Mouse (Mus musculus): Measurements from ENCODE around the gene Ddah1. TPM values are rescaled to one million over a fixed set of nuclear protein-coding genes. Genes with fewer than 3 reads are reported as not detected.
A peak's percentile ranks its signal among the peaks of the same experiment; 100 is the strongest.

Ddah1 gene
- polyA plus RNA-seq, 1 experiment from 2014 or later: 71.2 TPM

DNA sequence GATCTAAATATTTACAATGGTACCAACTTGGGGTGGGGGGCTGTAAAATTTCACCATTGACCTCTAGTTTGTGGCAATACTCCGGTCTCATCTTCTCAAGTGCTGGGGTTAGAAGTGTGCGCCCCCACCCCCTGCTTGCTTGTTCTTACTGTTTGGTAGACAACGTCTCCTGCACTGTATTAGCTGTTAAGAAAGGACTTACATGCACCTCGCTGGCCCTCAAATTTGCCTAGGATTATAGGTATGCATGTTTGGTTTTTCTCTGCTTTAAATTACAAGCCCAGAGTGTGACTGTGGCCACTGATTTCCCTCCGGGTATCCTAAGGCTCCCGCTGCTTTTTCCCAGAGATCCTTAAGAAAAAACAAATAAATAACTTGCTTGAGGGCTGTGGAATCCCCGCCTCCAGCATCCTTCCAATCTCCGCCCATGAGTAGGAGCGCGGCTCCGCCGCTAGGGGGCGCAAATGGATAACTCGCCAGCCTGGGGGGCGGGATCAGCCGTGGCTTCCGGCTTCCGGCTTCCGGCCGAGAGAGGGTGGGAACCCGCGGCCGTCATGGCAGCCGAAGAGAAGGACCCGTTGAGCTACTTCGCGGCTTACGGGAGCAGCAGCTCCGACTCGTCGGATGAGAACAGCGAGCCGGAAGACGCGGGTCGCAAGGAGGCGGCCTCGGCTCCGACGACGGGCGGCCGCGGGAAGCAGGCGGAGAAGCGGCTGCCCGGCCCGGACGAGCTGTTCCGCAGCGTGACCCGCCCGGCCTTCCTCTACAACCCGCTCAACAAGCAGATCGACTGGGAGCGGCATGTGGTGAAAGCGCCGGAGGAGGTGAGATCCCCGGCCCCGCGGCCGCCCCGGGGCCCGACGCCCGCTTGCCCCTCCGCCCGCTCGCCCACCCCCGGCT, 179.3 kb downstream of the Ddah1 start, which contains the start of gene 2410004B18Rik:
Gene 2410004B18Rik, plus strand, starts transcription at position 510 of the 900 bp plus-strand sequence.
- 2% methylated on average over 49 of the region's 70 CpGs for WGBS
- Histone ChIP-seq H3K4me3 (ENCODE audit: low read depth, low read length) (peak within 1 kb of the TSS; percentile 97), H3K9me3 (ENCODE audit: control insufficient read depth, low read length) (no peaks in the 10 kb centered on the region), H3K4me1 (replicated peaks; ENCODE audit: control insufficient read depth, insufficient read depth, low read length) (peaks cover 8% of the 10 kb centered on the region), H3K27ac (ENCODE audit: low read depth, low read length) (no peak within 1 kb of the TSS), H3K36me3 (ENCODE audit: control insufficient read depth, insufficient read depth, low read length) (no peaks in the 10 kb centered on the region; the same call in 1 of the 2 replicates), H3K4me2 (ENCODE audit: low read depth, low read length, severe bottlenecking) (peak within 1 kb of the TSS; percentile 61), H3K9ac (ENCODE audit: low read length) (peak within 1 kb of the TSS; percentile 69), H3K27me3 (ENCODE audit: control insufficient read depth, insufficient read depth, low read length) (no peaks in the 10 kb centered on the region)
- peak; percentile 99 for DNase-seq (ENCODE audit: low spot score)
- ATAC-seq (replicated peaks; ENCODE audit: low FRiP score): peak; percentile 94

DNA sequence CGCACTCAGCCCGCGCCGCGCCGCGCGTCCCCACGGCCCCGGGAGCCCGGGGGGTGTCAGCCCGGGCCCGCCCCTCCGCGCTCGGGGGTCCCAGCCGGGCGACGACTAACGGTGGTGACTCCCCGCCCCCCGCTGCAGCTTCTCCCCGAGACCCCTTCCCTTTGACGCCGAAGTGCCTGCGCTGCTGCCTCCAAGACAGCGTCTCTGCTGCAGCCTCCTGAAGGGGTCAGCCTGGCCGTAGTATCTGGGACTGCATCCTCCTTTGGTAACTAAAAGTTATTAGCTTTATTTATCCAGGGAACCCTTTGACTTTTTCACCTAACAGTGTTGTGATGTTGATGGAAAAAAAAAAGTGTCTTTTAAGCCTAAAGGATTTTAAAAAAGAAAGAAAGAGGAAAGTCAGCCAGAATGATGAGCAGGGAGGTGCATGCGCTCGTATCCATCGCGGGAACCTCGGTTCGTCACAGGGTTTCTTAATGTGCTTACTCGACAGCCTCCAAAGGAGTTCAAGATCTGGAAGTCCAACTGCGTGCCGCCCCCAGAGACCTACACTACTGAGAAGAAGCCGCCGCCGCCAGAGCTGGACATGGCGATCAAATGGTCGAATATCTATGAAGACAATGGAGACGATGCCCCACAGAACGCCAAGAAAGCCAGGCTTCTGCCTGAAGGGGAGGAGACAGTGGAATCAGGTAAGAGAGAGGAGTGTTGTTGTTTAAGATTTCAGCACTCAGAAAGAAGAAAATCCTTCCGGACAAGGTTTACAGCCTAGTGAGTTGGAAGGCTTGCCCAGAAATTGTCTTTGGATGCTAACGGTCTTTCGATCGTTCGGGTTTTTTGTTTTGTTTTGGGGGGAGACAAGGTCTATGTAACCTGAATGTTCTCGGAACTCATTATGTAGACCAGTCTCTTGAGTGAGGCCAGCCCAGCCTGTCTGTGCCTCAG, 180.2 kb downstream of the Ddah1 start:
- Histone ChIP-seq H3K4me3 (ENCODE audit: low read depth, low read length) (peak overlapping the region; percentile 97), H3K27ac (ENCODE audit: low read depth, low read length) (no peak overlapping the region), H3K9ac (ENCODE audit: low read length) (peak overlapping the region; percentile 69), H3K27me3 (ENCODE audit: control insufficient read depth, insufficient read depth, low read length) (no peaks in the 10 kb centered on the region), H3K4me1 (replicated peaks; ENCODE audit: control insufficient read depth, insufficient read depth, low read length) (peaks cover 8% of the 10 kb centered on the region), H3K9me3 (ENCODE audit: control insufficient read depth, low read length) (no peaks in the 10 kb centered on the region), H3K4me2 (ENCODE audit: low read depth, low read length, severe bottlenecking) (peak overlapping the region; percentile 61), H3K36me3 (ENCODE audit: control insufficient read depth, insufficient read depth, low read length) (no peaks in the 10 kb centered on the region; the same call in 1 of the 2 replicates)
- WGBS: 23% methylated on average over 47 of the region's 50 CpGs
- ATAC-seq (replicated peaks; ENCODE audit: low FRiP score): no peak; the same call in none of the 2 replicates
- DNase-seq (ENCODE audit: low spot score): no peak

DNA sequence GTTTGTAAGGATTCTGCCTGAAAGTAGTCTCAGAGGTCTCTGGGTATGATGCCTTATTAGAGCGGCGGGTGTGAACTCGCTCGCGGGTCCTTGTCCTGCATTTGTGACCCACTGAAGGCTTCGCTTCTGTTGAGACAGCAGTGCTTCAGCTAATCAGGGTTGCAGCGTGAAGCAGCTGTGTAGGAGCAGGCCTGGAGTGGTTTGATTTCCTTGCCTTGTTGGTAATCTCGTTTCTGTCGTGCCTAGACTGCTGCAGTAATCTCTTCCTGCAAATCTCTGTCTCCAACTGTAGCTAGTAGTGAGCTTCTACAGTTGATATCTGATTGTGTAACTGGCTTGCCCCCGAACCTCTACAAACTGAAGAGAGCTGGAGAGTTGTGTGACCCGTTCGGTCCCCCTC, 180.9 kb downstream of the Ddah1 start:
- Histone ChIP-seq H3K9me3 (ENCODE audit: control insufficient read depth, low read length) (no peaks in the 10 kb centered on the region), H3K36me3 (ENCODE audit: control insufficient read depth, insufficient read depth, low read length) (no peaks in the 10 kb centered on the region; the same call in 1 of the 2 replicates)
- no peak for DNase-seq (ENCODE audit: low spot score)

DNA sequence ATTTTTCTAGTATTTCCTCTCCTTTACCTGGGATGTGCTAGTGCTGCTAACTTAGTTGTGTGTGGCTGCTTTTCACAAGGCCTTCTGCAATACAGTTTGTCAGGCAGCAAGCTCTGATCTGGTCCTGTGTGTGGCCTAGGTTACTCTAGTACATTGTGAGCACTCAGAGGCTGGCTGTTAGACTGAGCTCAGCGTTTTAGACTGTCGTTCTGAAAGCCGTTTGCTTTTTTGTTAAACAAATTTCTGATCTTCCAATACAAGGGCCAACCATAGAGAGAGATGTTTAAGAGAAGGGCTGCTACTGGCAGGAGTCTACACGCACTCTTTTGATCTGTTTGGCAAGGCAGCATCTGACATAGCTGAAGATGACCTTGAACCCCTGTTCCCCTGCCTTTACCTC, 181.5 kb downstream of the Ddah1 start:
- Histone ChIP-seq H3K27ac (ENCODE audit: low read depth, low read length) (no peak overlapping the region), H3K36me3 (ENCODE audit: control insufficient read depth, insufficient read depth, low read length) (no peaks in the 10 kb centered on the region; the same call in 1 of the 2 replicates), H3K4me3 (ENCODE audit: low read depth, low read length) (no peak overlapping the region), H3K27me3 (ENCODE audit: control insufficient read depth, insufficient read depth, low read length) (no peaks in the 10 kb centered on the region), H3K9ac (ENCODE audit: low read length) (no peak overlapping the region), H3K9me3 (ENCODE audit: control insufficient read depth, low read length) (no peaks in the 10 kb centered on the region), H3K4me2 (ENCODE audit: low read depth, low read length, severe bottlenecking) (no peak overlapping the region), H3K4me1 (replicated peaks; ENCODE audit: control insufficient read depth, insufficient read depth, low read length) (peaks cover 8% of the 10 kb centered on the region)
- WGBS: 89% methylated on average over 4 of the region's 4 CpGs
- ATAC-seq (replicated peaks; ENCODE audit: low FRiP score) (no peak), DNase-seq (ENCODE audit: low spot score) (no peak)

More for the DNA sequence above, 180.9 kb downstream of the Ddah1 start:
- H3K9ac ChIP-seq (ENCODE audit: low read length): no peak overlapping the region
- H3K4me1 ChIP-seq (replicated peaks; ENCODE audit: control insufficient read depth, insufficient read depth, low read length): peaks cover 8% of the 10 kb centered on the region
- H3K27ac ChIP-seq (ENCODE audit: low read depth, low read length): no peak overlapping the region
- peak overlapping the region; percentile 3; the same call in 1 of the 2 replicates for H3K4me3 ChIP-seq (ENCODE audit: low read depth, low read length)
- ATAC-seq (replicated peaks; ENCODE audit: low FRiP score): no peak
- H3K27me3 ChIP-seq (ENCODE audit: control insufficient read depth, insufficient read depth, low read length): no peaks in the 10 kb centered on the region
- WGBS: 86% methylated on average over 12 of the region's 12 CpGs
- peak overlapping the region; percentile 61; the same call in 1 of the 2 replicates for H3K4me2 ChIP-seq (ENCODE audit: low read depth, low read length, severe bottlenecking)

DNA sequence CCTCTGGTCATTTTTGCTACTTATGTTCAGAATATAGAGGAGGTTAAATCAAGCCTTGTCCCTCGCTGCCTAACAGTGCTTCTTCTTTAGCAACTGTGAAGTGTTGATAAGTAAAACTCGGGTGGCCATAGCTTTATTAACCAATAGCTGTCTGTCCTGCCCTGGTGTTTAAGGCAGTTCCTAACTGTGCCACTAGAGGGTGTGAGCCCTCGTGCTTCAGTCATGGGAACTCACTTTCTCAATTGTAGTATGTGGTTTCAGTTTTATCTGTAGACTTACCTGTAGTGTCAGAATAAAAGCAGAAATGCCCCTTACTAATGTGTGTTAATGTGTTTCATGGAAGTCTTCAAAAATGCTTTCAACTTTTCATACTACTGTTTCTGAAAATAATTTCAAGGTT, 183.5 kb downstream of the Ddah1 start:
- Histone ChIP-seq H3K9ac (ENCODE audit: low read length) (no peak overlapping the region), H3K27me3 (ENCODE audit: control insufficient read depth, insufficient read depth, low read length) (no peaks in the 10 kb centered on the region), H3K4me3 (ENCODE audit: low read depth, low read length) (no peak overlapping the region), H3K36me3 (ENCODE audit: control insufficient read depth, insufficient read depth, low read length) (no peaks in the 10 kb centered on the region; the same call in 1 of the 2 replicates), H3K27ac (ENCODE audit: low read depth, low read length) (no peak overlapping the region), H3K4me1 (replicated peaks; ENCODE audit: control insufficient read depth, insufficient read depth, low read length) (peaks cover 8% of the 10 kb centered on the region), H3K4me2 (ENCODE audit: low read depth, low read length, severe bottlenecking) (no peak overlapping the region), H3K9me3 (ENCODE audit: control insufficient read depth, low read length) (no peaks in the 10 kb centered on the region)
- WGBS: 16% methylated on average over 3 of the region's 3 CpGs
- DNase-seq (ENCODE audit: low spot score) (peak; percentile 81), ATAC-seq (replicated peaks; ENCODE audit: low FRiP score) (no peak)

Other genes starting within 250 kb of the Ddah1 start
- 39.3 and 40.3 TPM in 2 replicates for gene Znhit6, start 182.5 kb upstream of the Ddah1 start, polyA plus RNA-seq (2014; fragmentation: Nextera tagmentation; extraction: Ambion mirVana)
- 36.7 and 39.2 TPM in 2 replicates for gene Ccn1, start 108.7 kb upstream of the Ddah1 start, polyA plus RNA-seq (2014; fragmentation: Nextera tagmentation; extraction: Ambion mirVana)
- gene Bcl10, start 164.1 kb downstream of the Ddah1 start, polyA plus RNA-seq (2014; fragmentation: Nextera tagmentation; extraction: Ambion mirVana): 52.0 and 55.4 TPM in 2 replicates
- 57.6 and 59.5 TPM in 2 replicates for gene 2410004B18Rik, start 179.3 kb downstream of the Ddah1 start, polyA plus RNA-seq (2014; fragmentation: Nextera tagmentation; extraction: Ambion mirVana)
- gene Syde2, start 229.2 kb downstream of the Ddah1 start, polyA plus RNA-seq (2014; fragmentation: Nextera tagmentation; extraction: Ambion mirVana): 1.6 and 2.0 TPM in 2 replicates

All from forebrain, embryonic 11.5 days (tissue).